Mouse (Mus musculus) erythroblast, embryonic 14.5 days (primary cell): ENCODE results near the gene Trpm3. TPM values are rescaled to one million over a fixed set of nuclear protein-coding genes. Genes with fewer than 3 reads are reported as not detected.

ENCODE experiments used
- H3K27me3 ChIP-seq: 2 replicates; pipeline ENCODE4 v1.6.1; 2012; ENCODE audit warnings: inconsistent platforms; ENCODE audit not compliant: control insufficient read depth
- H3K36me3 ChIP-seq: 2 replicates; pipeline ENCODE4 v1.6.1; 2012; ENCODE audit warnings: mild to moderate bottlenecking, inconsistent platforms; ENCODE audit not compliant: control insufficient read depth
- H3K4me1 ChIP-seq: 2 replicates; pipeline ENCODE4 v1.6.1; 2012; ENCODE audit warnings: inconsistent platforms; ENCODE audit not compliant: control insufficient read depth
- H3K4me3 ChIP-seq: replicated peaks from 2 replicates; pipeline ENCODE3; 2012; ENCODE audit warnings: moderate library complexity, mild to moderate bottlenecking, inconsistent platforms
- H3K9me3 ChIP-seq: 2 replicates; pipeline ENCODE4 v1.6.1; 2012; ENCODE audit warnings: low read length, inconsistent platforms, mixed read lengths; ENCODE audit not compliant: control insufficient read depth
- GATA1 ChIP-seq: IDR thresholded peaks from 2 replicates; pipeline ENCODE4 v1.6.1; 2012; ENCODE audit warnings: low read length, inconsistent platforms, mixed read lengths
- TAL1 ChIP-seq: IDR thresholded peaks from 3 replicates; pipeline ENCODE4 v1.6.1; 2012; ENCODE audit warnings: low read length, inconsistent platforms, mixed read lengths
- polyA plus RNA-seq: library from polyadenylated mRNA; stranded (reverse); fragments of >175 nt; gene quantifications from 2 replicates; pipeline ENCODE4 v1.2.3, GENCODE M21; 2012

Trpm3 gene
- 0.01 and 0.02 TPM in 2 replicates for polyA plus RNA-seq

GRCm38 (mm10) chr19:22138590-22139421, at the start of gene Trpm3:
Trpm3 (plus strand) TSS chr19:22139046.
- no peaks in the 10 kb centered on the region for H3K36me3 ChIP-seq
- no peaks in the 10 kb centered on the region for H3K4me1 ChIP-seq
- no peaks in the 10 kb centered on the region for H3K9me3 ChIP-seq
- no peak within 1 kb of the TSS for H3K4me3 ChIP-seq
- no peak for TF ChIP-seq TAL1
- no peak for TF ChIP-seq GATA1
- peaks cover 5% of the 10 kb centered on the region for H3K27me3 ChIP-seq

DNA sequence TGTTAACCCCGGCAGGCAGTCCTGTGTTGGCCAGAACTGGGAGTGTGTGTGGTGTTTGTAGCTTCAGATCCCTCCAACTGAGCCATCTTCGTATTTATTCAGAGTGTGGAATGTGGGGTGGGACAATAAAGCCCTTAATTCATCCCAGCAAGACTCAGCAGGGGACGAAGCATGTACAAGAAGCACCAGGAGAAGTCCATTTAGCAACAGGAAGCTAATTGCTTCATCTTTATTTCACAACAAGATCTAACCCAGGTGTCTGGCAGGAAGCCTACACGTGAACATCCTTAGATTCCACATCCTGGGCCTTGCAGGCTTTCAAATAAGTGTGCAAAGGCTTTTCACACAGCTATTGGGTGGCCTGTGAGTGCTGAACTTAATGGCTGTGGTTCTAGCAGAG, 38.3 kb upstream of the Trpm3 start:
- Histone ChIP-seq H3K9me3 (no peaks in the 10 kb centered on the region), H3K27me3 (no peaks in the 10 kb centered on the region), H3K4me3 (no peak overlapping the region), H3K36me3 (no peaks in the 10 kb centered on the region), H3K4me1 (no peaks in the 10 kb centered on the region)
- TF ChIP-seq TAL1 (no peak), GATA1 (no peak)

GRCm38 (mm10) chr19:22103865-22104264, 35.0 kb upstream of the Trpm3 start:
- Histone ChIP-seq H3K4me1 (no peaks in the 10 kb centered on the region), H3K27me3 (no peaks in the 10 kb centered on the region), H3K9me3 (no peaks in the 10 kb centered on the region), H3K36me3 (no peaks in the 10 kb centered on the region), H3K4me3 (no peak overlapping the region)
- TF ChIP-seq TAL1: no peak
- no peak for TF ChIP-seq GATA1

- TF ChIP-seq TAL1: no peak
- no peak for TF ChIP-seq GATA1
- no peaks in the 10 kb centered on the region for H3K9me3 ChIP-seq
- no peaks in the 10 kb centered on the region for H3K27me3 ChIP-seq
- H3K4me3 ChIP-seq: no peak overlapping the region
- H3K4me1 ChIP-seq: no peaks in the 10 kb centered on the region
- H3K36me3 ChIP-seq: no peaks in the 10 kb centered on the region
Observed at GRCm38 (mm10) chr19:22104848-22105484, 33.9 kb upstream of the Trpm3 start.

- H3K27me3 ChIP-seq: no peaks in the 10 kb centered on the region
- TF ChIP-seq TAL1 (no peak), GATA1 (no peak)
- no peaks in the 10 kb centered on the region for H3K4me1 ChIP-seq
- H3K4me3 ChIP-seq: no peak overlapping the region
- H3K9me3 ChIP-seq: no peaks in the 10 kb centered on the region
- H3K36me3 ChIP-seq: no peaks in the 10 kb centered on the region
Observed at GRCm38 (mm10) chr19:22105648-22106047, 33.2 kb upstream of the Trpm3 start.

- Histone ChIP-seq H3K36me3 (no peaks in the 10 kb centered on the region), H3K4me3 (no peak overlapping the region), H3K27me3 (no peaks in the 10 kb centered on the region), H3K9me3 (no peaks in the 10 kb centered on the region), H3K4me1 (no peaks in the 10 kb centered on the region)
- TF ChIP-seq GATA1: no peak
- TF ChIP-seq TAL1: no peak
Observed at GRCm38 (mm10) chr19:22108893-22109463, 29.9 kb upstream of the Trpm3 start.

DNA sequence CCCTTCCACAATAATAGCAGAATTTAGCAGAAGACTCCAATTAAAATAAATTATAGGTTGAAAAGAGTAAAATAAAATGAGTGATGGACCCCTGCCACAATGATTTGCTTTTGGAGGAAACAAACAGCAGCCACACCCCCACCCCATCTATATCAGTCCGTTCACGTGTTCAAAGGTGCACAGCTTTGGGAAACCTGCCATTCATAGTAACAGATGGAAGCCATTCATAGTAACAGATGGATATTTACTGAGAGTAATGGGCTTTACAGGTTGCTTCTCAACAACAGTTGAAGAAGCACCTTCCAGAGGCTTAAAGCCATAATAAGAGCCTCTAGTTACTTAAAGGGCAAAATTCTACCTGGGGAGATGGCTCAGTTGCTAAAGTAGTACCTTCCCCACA, 17.9 kb upstream of the Trpm3 start:
- Histone ChIP-seq H3K27me3 (no peaks in the 10 kb centered on the region), H3K4me3 (no peak overlapping the region), H3K4me1 (no peaks in the 10 kb centered on the region), H3K9me3 (no peaks in the 10 kb centered on the region), H3K36me3 (no peaks in the 10 kb centered on the region)
- TF ChIP-seq TAL1 (no peak), GATA1 (no peak)

- no peaks in the 10 kb centered on the region for H3K36me3 ChIP-seq
- H3K4me1 ChIP-seq: no peaks in the 10 kb centered on the region
- H3K4me3 ChIP-seq: no peak overlapping the region
- no peaks in the 10 kb centered on the region for H3K9me3 ChIP-seq
- TF ChIP-seq GATA1 (no peak), TAL1 (no peak)
- H3K27me3 ChIP-seq: no peaks in the 10 kb centered on the region
Observed at GRCm38 (mm10) chr19:22121631-22122030, 17.2 kb upstream of the Trpm3 start.

DNA sequence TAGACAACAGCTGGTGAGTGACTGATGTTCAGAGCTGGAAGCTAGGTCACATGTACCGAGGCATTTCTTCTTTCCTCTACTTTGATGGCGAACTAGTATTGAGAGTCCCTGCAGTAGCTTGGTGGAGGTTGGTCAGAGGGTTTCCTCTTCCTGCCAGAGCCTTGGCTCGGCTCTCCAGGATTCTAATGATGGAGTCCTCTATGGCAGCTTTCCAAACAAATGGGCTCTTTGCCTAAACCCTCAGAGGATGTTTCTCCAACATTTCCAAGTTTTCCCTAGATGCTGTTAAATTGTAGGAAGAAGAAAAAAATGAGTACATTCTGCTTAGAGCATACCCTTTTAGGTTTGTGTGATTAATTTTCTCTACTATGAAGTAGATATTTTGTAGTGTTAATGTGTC, 6.2 kb upstream of the Trpm3 start:
- no peak overlapping the region for H3K4me3 ChIP-seq
- no peaks in the 10 kb centered on the region for H3K4me1 ChIP-seq

More for the DNA sequence above, 6.2 kb upstream of the Trpm3 start:
- no peaks in the 10 kb centered on the region for H3K27me3 ChIP-seq
- TF ChIP-seq TAL1: no peak
- TF ChIP-seq GATA1: no peak
- no peaks in the 10 kb centered on the region for H3K36me3 ChIP-seq
- no peaks in the 10 kb centered on the region for H3K9me3 ChIP-seq
